Mouse (Mus musculus) E14TG2a.4 (cell line): Measurements from ENCODE around the gene Fbxo11.

Experiments
- CTCF ChIP-seq: conservative IDR thresholded peaks from 2 replicates; pipeline ENCODE4 v1.5.1; 2014; ENCODE audit warnings: low read length
- NANOG ChIP-seq: IDR thresholded peaks from 2 replicates; pipeline ENCODE4 v1.6.1; 2014; ENCODE audit warnings: borderline replicate concordance, low read length, mixed read lengths
- POU5F1 ChIP-seq: IDR thresholded peaks from 2 replicates; pipeline ENCODE4 v1.6.1; 2014; ENCODE audit warnings: low read length, borderline replicate concordance

GRCm38 (mm10) chr17:88081446-88081845, 16.4 kb upstream of the Fbxo11 start:
- TF ChIP-seq CTCF = no peak
- TF ChIP-seq POU5F1 = no peak
- no peak for TF ChIP-seq NANOG
